Mouse (Mus musculus) embryonic fibroblast, embryonic 13.5 days (primary cell): ENCODE data around the gene Myocd. TPM values are rescaled to one million over a fixed set of nuclear protein-coding genes. Genes with fewer than 3 reads are reported as not detected.

ENCODE experiments used
- H3K27ac ChIP-seq: 2 replicates; pipeline ENCODE4 v1.5.1; 2012; ENCODE audit warnings: low read length, control low read depth, inconsistent platforms; ENCODE audit not compliant: insufficient read depth
- H3K4me1 ChIP-seq: 2 replicates; pipeline ENCODE4 v1.6.1; 2011; ENCODE audit warnings: low read length; ENCODE audit not compliant: control insufficient read depth, insufficient read depth
- H3K4me3 ChIP-seq: 2 replicates; pipeline ENCODE4 v1.5.1; 2011; ENCODE audit warnings: mild to moderate bottlenecking, control low read depth, low read length; ENCODE audit not compliant: insufficient read depth
- CTCF ChIP-seq: IDR thresholded peaks from 2 replicates; pipeline ENCODE4 v1.5.1; 2011; ENCODE audit warnings: mild to moderate bottlenecking, control low read depth, low read length, moderate library complexity, borderline replicate concordance; ENCODE audit not compliant: insufficient read depth
- POLR2A ChIP-seq: IDR thresholded peaks from 2 replicates; pipeline ENCODE4 v1.6.1; 2011; ENCODE audit warnings: low read depth, mild to moderate bottlenecking, control low read depth, low read length, moderate library complexity
- polyA plus RNA-seq: library from polyadenylated mRNA; stranded (reverse); fragments of >200 nt; gene quantifications from 2 replicates; pipeline ENCODE4 v1.2.4, GENCODE M21; 2011; ENCODE audit warnings: low read depth; ENCODE audit not compliant: missing spikeins, insufficient read length

The Myocd gene
- 0.79 and 1.1 TPM in 2 replicates for polyA plus RNA-seq

- peak within 1 kb of the TSS; percentile 28 for H3K4me3 ChIP-seq
- TF ChIP-seq CTCF: no peak
- TF ChIP-seq POLR2A: no peak
- no peak within 1 kb of the TSS for H3K27ac ChIP-seq
- H3K4me1 ChIP-seq: 0 out of 2 replicates have a peak, but pooled peaks cover 2% of the 10 kb centered on the region
These were observed at the start of gene Myocd for GRCm38 (mm10) chr11:65269851-65270473. TSS of gene Myocd (minus strand) at chr11:65269989.

- no peak for TF ChIP-seq CTCF
- TF ChIP-seq POLR2A: no peak
- H3K4me3 ChIP-seq: no peak overlapping the region
- no peak overlapping the region for H3K27ac ChIP-seq
- H3K4me1 ChIP-seq: no peaks in the 10 kb centered on the region; the same call in 1 of the 2 replicates
These were observed 34.0 kb upstream of the Myocd start for GRCm38 (mm10) chr11:65303824-65304223.

- TF ChIP-seq POLR2A: no peak
- Histone ChIP-seq H3K4me1 (peaks cover 13% of the 10 kb centered on the region; the same call in 1 of the 2 replicates), H3K4me3 (no peak overlapping the region), H3K27ac (no peak overlapping the region)
These were observed 24.5 kb upstream of the Myocd start for GRCm38 (mm10) chr11:65294128-65294833.

- TF ChIP-seq POLR2A (no peak), CTCF (no peak)
- Histone ChIP-seq H3K4me3 (no peak overlapping the region), H3K27ac (no peak overlapping the region), H3K4me1 (peaks cover 13% of the 10 kb centered on the region; the same call in 1 of the 2 replicates)
These were observed 23.2 kb upstream of the Myocd start for GRCm38 (mm10) chr11:65292994-65293393.

- no peak overlapping the region for H3K27ac ChIP-seq
- H3K4me1 ChIP-seq: 0 out of 2 replicates have a peak, but pooled peaks cover 1% of the 10 kb centered on the region
- no peak for TF ChIP-seq POLR2A
- no peak for TF ChIP-seq CTCF
- H3K4me3 ChIP-seq: no peak overlapping the region
These were observed 17.9 kb upstream of the Myocd start for GRCm38 (mm10) chr11:65287706-65288105.

- no peak overlapping the region for H3K4me3 ChIP-seq
- no peak for TF ChIP-seq CTCF
- TF ChIP-seq POLR2A: no peak
- no peak overlapping the region for H3K27ac ChIP-seq
- H3K4me1 ChIP-seq: no peaks in the 10 kb centered on the region
These were observed 16.4 kb upstream of the Myocd start for GRCm38 (mm10) chr11:65286211-65286610.

- TF ChIP-seq CTCF: no peak
- TF ChIP-seq POLR2A: no peak
- Histone ChIP-seq H3K27ac (peak overlapping the region; percentile 58; the same call in 1 of the 2 replicates), H3K4me3 (no peak overlapping the region), H3K4me1 (peaks cover 9% of the 10 kb centered on the region)
These were observed 5.7 kb upstream of the Myocd start for GRCm38 (mm10) chr11:65275441-65275840.

- H3K27ac ChIP-seq: no peak overlapping the region
- H3K4me1 ChIP-seq: peaks cover 6% of the 10 kb centered on the region
- no peak for TF ChIP-seq POLR2A
- TF ChIP-seq CTCF: peak; percentile 5; the same call in 1 of the 2 replicates
- no peak overlapping the region for H3K4me3 ChIP-seq
These were observed 1.2 kb upstream of the Myocd start for GRCm38 (mm10) chr11:65271000-65271399.

- 0 out of 2 replicates have a peak, but pooled peaks cover 2% of the 10 kb centered on the region for H3K4me1 ChIP-seq
- no peak overlapping the region for H3K4me3 ChIP-seq
- no peak overlapping the region for H3K27ac ChIP-seq
- no peak for TF ChIP-seq POLR2A
- TF ChIP-seq CTCF: no peak
These were observed 1.5 kb downstream of the Myocd start for GRCm38 (mm10) chr11:65268310-65268709.

GRCm38 (mm10) chr11:65263466-65263865 lies 6.3 kb downstream of the Myocd start:
- Histone ChIP-seq H3K4me3 (no peak overlapping the region), H3K4me1 (no peaks in the 10 kb centered on the region), H3K27ac (no peak overlapping the region)
- TF ChIP-seq CTCF (no peak), POLR2A (no peak)
